In the genomic region with DNA sequence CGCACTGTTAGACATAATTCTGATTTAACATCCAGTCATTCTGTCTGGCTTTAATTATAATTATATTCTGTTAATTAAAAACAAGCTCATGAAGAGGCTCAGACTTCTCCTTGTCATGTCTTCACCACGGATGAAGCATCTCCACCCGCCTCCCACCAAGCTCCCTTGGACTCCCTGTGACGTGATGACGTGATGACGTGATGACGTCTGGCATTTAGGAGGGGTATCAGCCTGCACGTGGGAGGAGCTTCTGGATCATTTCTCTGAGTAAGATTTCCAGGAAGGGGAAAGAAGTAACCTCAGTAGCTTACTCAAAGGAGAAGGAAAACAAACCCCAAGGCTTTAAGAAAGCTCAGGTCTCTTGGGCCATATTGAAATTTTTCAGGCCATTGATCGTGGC, we compare ENCODE assay signal across 10 mouse cellular contexts.
DNase-seq lines count a peak whose midpoint lies in the region; ATAC-seq and TF ChIP-seq lines count a peak whose summit lies in the region.
"Had no signal": no experiment of that assay in that cellular context is flagged by ENCODE, and none has a peak within 500 bp of the region (broad histone marks: within the 10 kb centered on the region; RNA-seq: fewer than 3 reads in every experiment).

No protein-coding gene starts in this region.

- ATAC-seq in heart, embryonic 11.5 days (replicated peaks; ENCODE audit: insufficient number of reproducible peaks, low FRiP score, low TSS enrichment) = no peak
- ATAC-seq in hindbrain, embryonic 16.5 days = peak; percentile 45; the same call in 1 of the 2 replicates
- ATAC-seq in stomach, postnatal 0 days (ENCODE audit: low FRiP score, low TSS enrichment) = no peak

- peaks cover 19% of the 10 kb centered on the region for H3K27me3 ChIP-seq in heart, embryonic 11.5 days (ENCODE audit: control insufficient read depth, insufficient read depth, low read length)
- H3K27me3 ChIP-seq in hindbrain, embryonic 16.5 days (replicated peaks; ENCODE audit: control insufficient read depth, insufficient read depth, low read length) = no peaks in the 10 kb centered on the region
- H3K27me3 ChIP-seq in stomach, postnatal 0 days (ENCODE audit: control insufficient read depth, insufficient read depth, low read length) = no peaks in the 10 kb centered on the region

- peak overlapping the region; percentile 9; the same call in 1 of the 2 replicates for H3K4me2 ChIP-seq in heart, embryonic 11.5 days
- H3K4me2 ChIP-seq in hindbrain, embryonic 16.5 days (ENCODE audit: low read length) = peak overlapping the region; percentile 20
- no peak overlapping the region for H3K4me2 ChIP-seq in stomach, postnatal 0 days (replicated peaks; ENCODE audit: low read depth)

- 34% methylated on average over 9 of the region's 9 CpGs for WGBS in heart, embryonic 11.5 days (ENCODE audit: insufficient replicate concordance)
- WGBS in hindbrain, embryonic 16.5 days = 45% methylated on average over 9 of the region's 9 CpGs
- 54% methylated on average over 9 of the region's 9 CpGs for WGBS in stomach, postnatal 0 days

- H3K27ac ChIP-seq in heart, embryonic 11.5 days (ENCODE audit: low read depth, low read length) = no peak overlapping the region
- no peak overlapping the region for H3K27ac ChIP-seq in hindbrain, embryonic 16.5 days (ENCODE audit: low read depth, low read length)
- H3K27ac ChIP-seq in stomach, postnatal 0 days (replicated peaks) = no peak overlapping the region

- H3K4me3 ChIP-seq in heart, embryonic 11.5 days (ENCODE audit: low read depth, low read length) = no peak overlapping the region
- no peak overlapping the region for H3K4me3 ChIP-seq in hindbrain, embryonic 16.5 days (ENCODE audit: low read length)
- H3K4me3 ChIP-seq in stomach, postnatal 0 days (ENCODE audit: low read depth, low read length) = no peak overlapping the region
- H3K4me3 ChIP-seq: megakaryocyte, embryonic 14.5 days had no signal

- H3K9ac ChIP-seq in heart, embryonic 11.5 days (ENCODE audit: low read depth, low read length) = no peak overlapping the region
- H3K9ac ChIP-seq in hindbrain, embryonic 16.5 days (ENCODE audit: low read depth, low read length) = no peak overlapping the region
- no peak overlapping the region for H3K9ac ChIP-seq in stomach, postnatal 0 days (ENCODE audit: low read length)

- no peaks in the 10 kb centered on the region for H3K9me3 ChIP-seq in heart, embryonic 11.5 days (replicated peaks; ENCODE audit: control insufficient read depth, low read length)
- H3K9me3 ChIP-seq in hindbrain, embryonic 16.5 days (ENCODE audit: control insufficient read depth, low read length) = no peaks in the 10 kb centered on the region
- no peaks in the 10 kb centered on the region for H3K9me3 ChIP-seq in stomach, postnatal 0 days (ENCODE audit: control insufficient read depth, low read length)
- H3K9me3 ChIP-seq: megakaryocyte, embryonic 14.5 days had no signal

- no peak for TF ChIP-seq EP300 in stomach, postnatal 0 days (optimal IDR thresholded peaks at IDR 0.05)

- DNase-seq in heart, adult 9 months (ENCODE audit: low spot score in 2 of 2) = no peak
- peak; percentile 65 for DNase-seq in testis, postnatal 14 days (ENCODE audit: low spot score)
- no peak for DNase-seq in testis, postnatal 10 days (ENCODE audit: low spot score)
- DNase-seq in stomach, postnatal 0 days (ENCODE audit: low spot score) = peak; percentile 40
- no peak for DNase-seq in spleen, postnatal 14 days (ENCODE audit: low spot score in 2 of 2)
- DNase-seq in kidney, adult 9 months = no peak
- DNase-seq: kidney, adult 8-10 months had no signal

- no peaks in the 10 kb centered on the region for H3K4me1 ChIP-seq in heart, embryonic 11.5 days (ENCODE audit: control insufficient read depth, insufficient read depth, low read length)
- H3K4me1 ChIP-seq in hindbrain, embryonic 16.5 days (ENCODE audit: control insufficient read depth, insufficient read depth, low read depth, low read length) = no peaks in the 10 kb centered on the region
- no peaks in the 10 kb centered on the region for H3K4me1 ChIP-seq in stomach, postnatal 0 days (replicated peaks; ENCODE audit: control insufficient read depth, insufficient read depth)

- H3K36me3 ChIP-seq in heart, embryonic 11.5 days (ENCODE audit: control insufficient read depth, insufficient read depth, low read length) = no peaks in the 10 kb centered on the region
- no peaks in the 10 kb centered on the region for H3K36me3 ChIP-seq in hindbrain, embryonic 16.5 days (ENCODE audit: control insufficient read depth, insufficient read depth, low read length)
- H3K36me3 ChIP-seq in stomach, postnatal 0 days (ENCODE audit: control insufficient read depth, insufficient read depth, low read length) = no peaks in the 10 kb centered on the region

- TF ChIP-seq CTCF in stomach, postnatal 0 days (IDR thresholded peaks at IDR 0.05; ENCODE audit: low read depth) = no peak

Comparison
In these comparisons a context has a peak if more than half of its experiments do, and no peak if none do; other contexts are left out.
1. DNase-seq: peak in testis, postnatal 14 days (single experiment) and stomach, postnatal 0 days (single experiment); none in heart, adult 9 months (0 of 2), testis, postnatal 10 days (single experiment), spleen, postnatal 14 days (0 of 2) and kidney, adult 9 months (single experiment).